In genomic region chr2:181671326-181671725, GRCm38 (mm10) we compare ENCODE assay signal across 8 mouse cellular contexts. TPM values are rescaled to one million over a fixed set of nuclear protein-coding genes. Genes with fewer than 3 reads are reported as not detected.
DNase-seq lines count a peak whose midpoint lies in the region; ATAC-seq and TF ChIP-seq lines count a peak whose summit lies in the region.

Gene Sox18 (minus strand): TSS chr2:181671640.

- intact Hi-C loops in gastrocnemius, postnatal 14 days (cut with DNase I; ENCODE audit: low total_unique reads): no loop called here

- peak within 1 kb of the TSS; percentile 0 for H3K9ac ChIP-seq in ES-E14 (ENCODE audit: insufficient read depth, low read depth, low read length, poor library complexity, severe bottlenecking)
- peak within 1 kb of the TSS; percentile 23; the same call in 1 of the 2 replicates for H3K9ac ChIP-seq in hindbrain, embryonic 15.5 days
- peak within 1 kb of the TSS; percentile 51 for H3K9ac ChIP-seq in limb, embryonic 11.5 days (ENCODE audit: low read length)
- peak within 1 kb of the TSS; percentile 10; the same call in 1 of the 2 replicates for H3K9ac ChIP-seq in midbrain, embryonic 14.5 days (replicated peaks; ENCODE audit: low read length)

- H3K27ac ChIP-seq in ES-E14 (ENCODE audit: insufficient read depth, low read depth, low read length, poor library complexity, severe bottlenecking): no peak within 1 kb of the TSS
- peak within 1 kb of the TSS; percentile 17 for H3K27ac ChIP-seq in hindbrain, embryonic 15.5 days (replicated peaks)
- no peak within 1 kb of the TSS for H3K27ac ChIP-seq in limb, embryonic 11.5 days (replicated peaks; ENCODE audit: low read depth, low read length)
- H3K27ac ChIP-seq in midbrain, embryonic 14.5 days (replicated peaks; ENCODE audit: low read depth, low read length): 0 out of 2 replicates have a peak within 1 kb of the TSS, but pooled peaks have one; percentile 13

- peak within 1 kb of the TSS; percentile 64 for H3K4me2 ChIP-seq in hindbrain, embryonic 15.5 days
- peak within 1 kb of the TSS; percentile 80 for H3K4me2 ChIP-seq in limb, embryonic 11.5 days (ENCODE audit: low read depth, severe bottlenecking)
- H3K4me2 ChIP-seq in midbrain, embryonic 14.5 days (ENCODE audit: low read length): peak within 1 kb of the TSS; percentile 52

- H3K9me3 ChIP-seq in ES-E14 (ENCODE audit: control insufficient read depth, insufficient read depth, low read depth, low read length): no peaks in the 10 kb centered on the region
- H3K9me3 ChIP-seq in hindbrain, embryonic 15.5 days: no peaks in the 10 kb centered on the region
- H3K9me3 ChIP-seq in limb, embryonic 11.5 days (ENCODE audit: control insufficient read depth, low read length): no peaks in the 10 kb centered on the region
- no peaks in the 10 kb centered on the region for H3K9me3 ChIP-seq in midbrain, embryonic 14.5 days (ENCODE audit: control insufficient read depth, low read length)

- peaks cover 51% of the 10 kb centered on the region for H3K27me3 ChIP-seq in hindbrain, embryonic 15.5 days
- H3K27me3 ChIP-seq in limb, embryonic 11.5 days (ENCODE audit: control insufficient read depth, insufficient read depth, low read length): peaks cover 49% of the 10 kb centered on the region
- H3K27me3 ChIP-seq in midbrain, embryonic 14.5 days (ENCODE audit: control insufficient read depth, insufficient read depth, low read length): peaks cover 54% of the 10 kb centered on the region

- H3K4me3 ChIP-seq in ES-E14 (ENCODE audit: insufficient read depth in 1 of 2, low read depth in 1 of 2, low read length in 2 of 2, poor library complexity in 1 of 2, severe bottlenecking in 1 of 2): peak within 1 kb of the TSS; percentile 51 to 54
- H3K4me3 ChIP-seq in hindbrain, embryonic 15.5 days: peak within 1 kb of the TSS; percentile 42
- H3K4me3 ChIP-seq in limb, embryonic 11.5 days (ENCODE audit: low read depth, low read length): peak within 1 kb of the TSS; percentile 37
- H3K4me3 ChIP-seq in midbrain, embryonic 14.5 days (replicated peaks; ENCODE audit: low read depth, low read length): peak within 1 kb of the TSS; percentile 28

- H3K36me3 ChIP-seq in ES-E14 (ENCODE audit: control insufficient read depth, insufficient read depth, low read length, poor library complexity, severe bottlenecking): no peaks in the 10 kb centered on the region
- H3K36me3 ChIP-seq in hindbrain, embryonic 15.5 days: no peaks in the 10 kb centered on the region
- no peaks in the 10 kb centered on the region for H3K36me3 ChIP-seq in limb, embryonic 11.5 days (ENCODE audit: control insufficient read depth, insufficient read depth, low read length)
- no peaks in the 10 kb centered on the region for H3K36me3 ChIP-seq in midbrain, embryonic 14.5 days (ENCODE audit: control insufficient read depth, insufficient read depth, low read length)

- peaks cover 0 to 12% of the 10 kb centered on the region in 2 experiments; a peak in 1 of 4 replicates for H3K4me1 ChIP-seq in ES-E14 (ENCODE audit: control insufficient read depth in 2 of 2, insufficient read depth in 2 of 2, low read length in 2 of 2, poor library complexity in 1 of 2)
- H3K4me1 ChIP-seq in hindbrain, embryonic 15.5 days (replicated peaks): peaks cover 29% of the 10 kb centered on the region
- peaks cover 24% of the 10 kb centered on the region for H3K4me1 ChIP-seq in limb, embryonic 11.5 days (ENCODE audit: control insufficient read depth, insufficient read depth, low read length)
- H3K4me1 ChIP-seq in midbrain, embryonic 14.5 days (ENCODE audit: control insufficient read depth, insufficient read depth, low read length): 0 out of 2 replicates have a peak, but pooled peaks cover 9% of the 10 kb centered on the region

- ATAC-seq in hindbrain, embryonic 15.5 days (ENCODE audit: low FRiP score, low read depth): 0 out of 2 replicates have a peak, but pooled peaks have one; percentile 27
- ATAC-seq in limb, embryonic 11.5 days (ENCODE audit: insufficient number of reproducible peaks, low FRiP score, low TSS enrichment, low read depth): no peak; the same call in 1 of the 2 replicates
- no peak for ATAC-seq in midbrain, embryonic 14.5 days (ENCODE audit: low FRiP score, low TSS enrichment)

- in situ Hi-C loops in ES-E14 (cut with MboI; ENCODE audit: low sequenced_read_pairs in 2 of 2, unreplicated experiment in 2 of 2): no loop called here

- DNase-seq in ES-E14 (ENCODE audit: low read depth, low spot score): no peak
- peak; percentile 68 to 78 for DNase-seq in adrenal gland, postnatal 36 days
- peak; percentile 36 for DNase-seq in gastrocnemius, postnatal 14 days
- no peak for DNase-seq in limb, embryonic 11.5 days (ENCODE audit: low spot score)
- peak; percentile 27 for DNase-seq in midbrain, embryonic 14.5 days
- DNase-seq in MN1 (ENCODE audit: low spot score): no peak
- DNase-seq in spleen, adult 18-20 months: no peak

- under 1% methylated on average over 43 of the region's 43 CpGs for WGBS in hindbrain, embryonic 15.5 days
- 1% methylated on average over 43 of the region's 43 CpGs for WGBS in limb, embryonic 11.5 days
- under 1% methylated on average over 43 of the region's 43 CpGs for WGBS in midbrain, embryonic 14.5 days

TF ChIP-seq in ES-E14, 5 proteins besides CTCF, POLR2A, EP300 and RAD21:
- no peak for TF ChIP-seq ZNF384 (IDR thresholded peaks at IDR 0.05; ENCODE audit: low read depth, low read length)
- no peak for TF ChIP-seq ZC3H11A (IDR thresholded peaks at IDR 0.05; ENCODE audit: borderline replicate concordance, low read depth, low read length)
- TF ChIP-seq CHD2 (IDR thresholded peaks at IDR 0.05; ENCODE audit: low read depth, low read length): no peak
- no peak for TF ChIP-seq MAFK (IDR thresholded peaks at IDR 0.05; ENCODE audit: insufficient read depth, low read depth, low read length)
- no peak for TF ChIP-seq HCFC1 (IDR thresholded peaks at IDR 0.05; ENCODE audit: borderline replicate concordance, insufficient read depth, low read length)

RNA-seq across cellular contexts. Expression of gene Sox18, which starts in this region (rescaled TPM):
- 0.36 and 0.42 TPM in 2 replicates for total RNA-seq in ES-E14 (2012; rRNA removed)
- total RNA-seq in adrenal gland, postnatal 36 days (2021): 10 to 100 TPM; 21.9 to 34.6 TPM
- total RNA-seq in gastrocnemius, postnatal 14 days (2021): 10 to 100 TPM; 27.3 to 28.0 TPM
- polyA plus RNA-seq in hindbrain, embryonic 15.5 days (2015; fragmentation: Nextera tagmentation; extraction: Ambion mirVana): 17.4 and 20.0 TPM in 2 replicates
- polyA plus RNA-seq in limb, embryonic 11.5 days (2014; fragmentation: Nextera tagmentation; extraction: Ambion mirVana): 21.4 and 22.0 TPM in 2 replicates
- 10.6 and 16.3 TPM in 2 replicates for polyA plus RNA-seq in midbrain, embryonic 14.5 days (2014; fragmentation: Nextera tagmentation; extraction: Ambion mirVana)

Comparison
In these comparisons a context has a peak if more than half of its experiments do, and no peak if none do; other contexts are left out.
1. RNA of gene Sox18 (total RNA-seq): 21.9 to 34.6 TPM in adrenal gland, postnatal 36 days and 27.3 to 28.0 TPM in gastrocnemius, postnatal 14 days; 0.36 to 0.42 TPM in ES-E14; every median in the first group is over 10 times any median in the second.
2. DNase-seq: peak in adrenal gland, postnatal 36 days (2 of 2), gastrocnemius, postnatal 14 days (single experiment) and midbrain, embryonic 14.5 days (single experiment); none in ES-E14 (single experiment), limb, embryonic 11.5 days (single experiment), MN1 (single experiment) and spleen, adult 18-20 months (0 of 2).
3. H3K27ac ChIP-seq: peak in hindbrain, embryonic 15.5 days (single experiment) and midbrain, embryonic 14.5 days (single experiment); none in ES-E14 (single experiment) and limb, embryonic 11.5 days (single experiment).
4. H3K9ac ChIP-seq: peak in every context shown above with its lines; median percentile 51 in limb, embryonic 11.5 days; 23 in hindbrain, embryonic 15.5 days; 10 in midbrain, embryonic 14.5 days; 0 in ES-E14.
5. Peak in every context shown above with its lines, with median percentiles within 50 percentile points of each other: H3K4me3 ChIP-seq and H3K4me2 ChIP-seq.